Mouse (Mus musculus): Measurements from ENCODE around the gene Id2.

The Id2 gene

GRCm38 (mm10) chr12:25104541-25104940, 7.6 kb upstream of the Id2 start:
- in situ Hi-C loops (cut with MboI): no loop called here

- in situ Hi-C loops (cut with MboI): no loop called here
These were observed 7.0 kb upstream of the Id2 start for GRCm38 (mm10) chr12:25103911-25104310.

GRCm38 (mm10) chr12:25101389-25101788, 4.4 kb upstream of the Id2 start:
- in situ Hi-C loops (cut with MboI): no loop called here

- in situ Hi-C loops (cut with MboI): no loop called here
These were observed 3.7 kb upstream of the Id2 start for GRCm38 (mm10) chr12:25100411-25101217.

- in situ Hi-C loops (cut with MboI): loop anchor here (10.0 to 25.0 kb wide), 2 partner anchors 315 to 788 kb away; no protein-coding TSS in a partner anchor
These were observed 2.8 kb upstream of the Id2 start for GRCm38 (mm10) chr12:25099563-25100408.

- in situ Hi-C loops (cut with MboI): loop anchor here (10.0 to 25.0 kb wide), 2 partner anchors 316 to 788 kb away; no protein-coding TSS in a partner anchor
These were observed 2.3 kb upstream of the Id2 start for GRCm38 (mm10) chr12:25099313-25099562.

- in situ Hi-C loops (cut with MboI): loop anchor here (10.0 to 25.0 kb wide), 2 partner anchors 316 to 789 kb away; no protein-coding TSS in a partner anchor
These were observed 1.8 kb upstream of the Id2 start for GRCm38 (mm10) chr12:25098561-25099312.

- in situ Hi-C loops (cut with MboI): loop anchor here (10.0 to 25.0 kb wide), 2 partner anchors 317 to 789 kb away; no protein-coding TSS in a partner anchor
These were observed 1.2 kb upstream of the Id2 start for GRCm38 (mm10) chr12:25098161-25098550.

GRCm38 (mm10) chr12:25097210-25098160, 545 bp upstream of the Id2 start:
- in situ Hi-C loops (cut with MboI): loop anchor here (10.0 to 25.0 kb wide), 2 partner anchors 317 to 790 kb away; no protein-coding TSS in a partner anchor

- in situ Hi-C loops (cut with MboI): loop anchor here (10.0 to 25.0 kb wide), 2 partner anchors 318 to 791 kb away; no protein-coding TSS in a partner anchor
These were observed 294 bp downstream of the Id2 start for GRCm38 (mm10) chr12:25096640-25097051.

GRCm38 (mm10) chr12:25095974-25096639, 833 bp downstream of the Id2 start:
- in situ Hi-C loops (cut with MboI): loop anchor here (10.0 to 25.0 kb wide), 2 partner anchors 319 to 791 kb away; no protein-coding TSS in a partner anchor

GRCm38 (mm10) chr12:25095538-25095937, 1.4 kb downstream of the Id2 start:
- in situ Hi-C loops (cut with MboI): loop anchor here (10.0 to 25.0 kb wide), 2 partner anchors 319 to 792 kb away; no protein-coding TSS in a partner anchor

GRCm38 (mm10) chr12:25094621-25095521, 2.1 kb downstream of the Id2 start:
- in situ Hi-C loops (cut with MboI): loop anchor here (5.0 to 25.0 kb wide), 3 partner anchors 320 to 977 kb away; no protein-coding TSS in a partner anchor

GRCm38 (mm10) chr12:25093241-25093774, 3.6 kb downstream of the Id2 start:
- in situ Hi-C loops (cut with MboI): loop anchor here (5.0 to 25.0 kb wide), 3 partner anchors 321 to 979 kb away; no protein-coding TSS in a partner anchor

- in situ Hi-C loops (cut with MboI): loop anchor here (5.0 to 25.0 kb wide), 3 partner anchors 322 to 980 kb away; no protein-coding TSS in a partner anchor
These were observed 4.2 kb downstream of the Id2 start for GRCm38 (mm10) chr12:25092751-25093211.

- in situ Hi-C loops (cut with MboI): loop anchor here (5.0 to 25.0 kb wide), 3 partner anchors 323 to 980 kb away; no protein-coding TSS in a partner anchor
These were observed 4.8 kb downstream of the Id2 start for GRCm38 (mm10) chr12:25092027-25092704.

- in situ Hi-C loops (cut with MboI): loop anchor here (25.0 kb wide), 1 partner anchor 798 kb away; no protein-coding TSS in a partner anchor
These were observed 7.5 kb downstream of the Id2 start for GRCm38 (mm10) chr12:25089433-25089832.

Data from mature B cell (primary cell).